Mouse (Mus musculus): ENCODE measurements around the gene Nuak1.

DNA sequence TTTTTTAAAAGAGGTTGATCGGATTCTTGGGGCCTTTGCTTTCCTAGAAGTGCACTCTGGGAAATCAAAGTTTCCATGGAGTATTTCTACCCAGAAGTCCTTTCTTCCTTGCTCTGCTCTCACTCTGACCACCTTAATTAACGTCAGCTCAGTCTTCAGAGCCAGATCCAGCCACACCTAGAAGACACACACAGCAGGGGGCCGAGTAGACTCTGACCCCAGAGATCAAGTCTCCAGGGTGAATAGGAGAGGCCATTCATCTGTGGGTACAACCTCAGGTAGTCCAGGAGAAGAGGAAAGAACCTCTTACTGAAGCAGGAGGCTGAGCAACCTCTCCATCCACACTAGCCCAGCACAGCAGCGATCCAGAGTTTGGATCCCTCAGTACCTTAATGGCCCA lies 11.5 kb upstream of the Nuak1 start:
- no peak for TF ChIP-seq CTCF (IDR thresholded peaks at IDR 0.05; ENCODE audit: low read depth)
- no peak for TF ChIP-seq EP300 (IDR thresholded peaks at IDR 0.05; ENCODE audit: low read depth)
